Mouse (Mus musculus) neural tube, embryonic 14.5 days (tissue): ENCODE measurements at regions not wholly inside any gene's neighbourhood (a gene's known extent, or its start where the extent isn't known, plus 50 kb on each side); places are given as distances from the start of the nearest gene placed in this dataset.

Source experiments
- ATAC-seq: fragments of 200-750 bp; cut with Nextera tagmentation; 2 replicates; pipeline ENCODE4 v1.8.0; 2017; ENCODE audit warnings: low read depth, mild to moderate bottlenecking, moderate TSS enrichment, moderate library complexity
- H3K27ac ChIP-seq: fragments of 300-500 bp; sonication (generic); 2 replicates; pipeline ENCODE4 v1.5.1; 2014; ENCODE audit warnings: low read depth, mild to moderate bottlenecking, control low read depth, low read length, moderate library complexity, mixed read lengths
- H3K27me3 ChIP-seq: fragments of 300-500 bp; sonication (generic); 2 replicates; pipeline ENCODE4 v1.6.1; 2014; ENCODE audit warnings: low read length; ENCODE audit not compliant: control insufficient read depth, insufficient read depth
- H3K36me3 ChIP-seq: fragments of 300-500 bp; sonication (generic); 2 replicates; pipeline ENCODE4 v1.6.1; 2014; ENCODE audit warnings: low read length, mixed read lengths; ENCODE audit not compliant: control insufficient read depth, insufficient read depth
- H3K4me1 ChIP-seq: fragments of 300-500 bp; sonication (generic); 2 replicates; pipeline ENCODE4 v1.6.1; 2014; ENCODE audit warnings: low read length; ENCODE audit not compliant: control insufficient read depth, insufficient read depth
- H3K4me2 ChIP-seq: fragments of 300-500 bp; sonication (generic); 2 replicates; pipeline ENCODE4 v1.6.1; 2014; ENCODE audit warnings: mild to moderate bottlenecking, low read depth, low read length, control low read depth
- H3K4me3 ChIP-seq: fragments of 300-500 bp; sonication (generic); 2 replicates; pipeline ENCODE4 v1.5.1; 2014; ENCODE audit warnings: low read depth, low read length, control low read depth, mixed read lengths
- H3K9ac ChIP-seq: fragments of 300-500 bp; sonication (generic); replicated peaks from 2 replicates; pipeline ENCODE4 v1.6.1; 2014; ENCODE audit warnings: low read depth, mild to moderate bottlenecking, control low read depth, low read length, mixed read lengths
- H3K9me3 ChIP-seq: fragments of 300-500 bp; sonication (generic); 2 replicates; pipeline ENCODE4 v1.6.1; 2016; ENCODE audit warnings: low read length; ENCODE audit not compliant: control insufficient read depth
- WGBS: fragments of 180-500 bp; shearing (Covaris S2); extraction: QIAGEN DNeasy Blood & Tissue Kit; methylation state at CpG from one replicate; pipeline ENCODE4 v1.1.7; 2014; 5-methylcytosine and 5-hydroxymethylcytosine counted together

DNA sequence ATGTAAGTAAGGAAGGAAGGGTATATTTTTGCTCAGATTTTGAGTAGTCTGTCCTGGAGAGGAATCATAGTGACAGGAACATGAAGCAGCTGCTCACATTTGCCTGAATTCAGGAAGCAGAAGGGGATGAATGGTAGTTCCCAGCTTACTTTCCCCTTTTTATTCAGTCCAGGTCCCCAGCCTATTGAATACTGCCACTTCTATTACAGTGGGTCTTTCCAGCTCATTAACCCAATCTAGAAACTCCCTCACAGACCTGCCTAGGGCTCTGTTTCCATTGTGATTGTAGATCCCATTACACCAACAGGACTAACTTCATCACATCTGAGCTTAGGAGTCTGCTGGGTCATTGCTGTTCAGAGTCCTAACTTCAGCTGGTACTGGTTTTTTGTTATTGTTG, 872.3 kb downstream of the Cntnap5b start:
- no peaks in the 10 kb centered on the region for H3K36me3 ChIP-seq
- H3K27ac ChIP-seq = no peak overlapping the region
- no peak overlapping the region for H3K4me2 ChIP-seq
- H3K27me3 ChIP-seq = no peaks in the 10 kb centered on the region
- no peaks in the 10 kb centered on the region for H3K4me1 ChIP-seq
- no peaks in the 10 kb centered on the region for H3K9me3 ChIP-seq
- H3K9ac ChIP-seq = no peak overlapping the region
- H3K4me3 ChIP-seq = no peak overlapping the region
- peak; percentile 21; the same call in 1 of the 2 replicates for ATAC-seq

DNA sequence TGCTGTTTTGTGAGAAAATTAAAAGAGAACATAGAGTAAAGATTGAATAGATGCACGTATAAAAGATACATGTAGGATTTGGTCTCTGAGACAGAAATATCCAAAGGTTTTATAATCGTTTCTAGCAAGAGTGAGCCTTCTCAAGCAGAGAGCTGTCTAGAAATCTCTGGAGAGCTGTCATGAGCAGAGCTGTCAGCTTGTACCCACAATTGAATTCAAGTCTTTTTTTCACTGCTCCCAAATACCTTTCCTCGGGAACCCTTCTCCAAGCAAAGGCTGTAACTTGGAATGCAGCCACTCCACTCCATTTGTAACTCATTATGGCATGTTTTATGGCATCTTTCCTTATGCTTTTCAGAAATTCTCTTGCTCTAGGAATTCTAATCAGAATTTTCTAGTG, 888.3 kb downstream of the Cntnap5b start:
- Histone ChIP-seq H3K4me1 (no peaks in the 10 kb centered on the region), H3K36me3 (no peaks in the 10 kb centered on the region), H3K4me2 (no peak overlapping the region), H3K27me3 (no peaks in the 10 kb centered on the region), H3K4me3 (no peak overlapping the region), H3K27ac (no peak overlapping the region), H3K9me3 (no peaks in the 10 kb centered on the region), H3K9ac (no peak overlapping the region)
- 73% methylated on average over 3 of the region's 3 CpGs for WGBS
- ATAC-seq = no peak

DNA sequence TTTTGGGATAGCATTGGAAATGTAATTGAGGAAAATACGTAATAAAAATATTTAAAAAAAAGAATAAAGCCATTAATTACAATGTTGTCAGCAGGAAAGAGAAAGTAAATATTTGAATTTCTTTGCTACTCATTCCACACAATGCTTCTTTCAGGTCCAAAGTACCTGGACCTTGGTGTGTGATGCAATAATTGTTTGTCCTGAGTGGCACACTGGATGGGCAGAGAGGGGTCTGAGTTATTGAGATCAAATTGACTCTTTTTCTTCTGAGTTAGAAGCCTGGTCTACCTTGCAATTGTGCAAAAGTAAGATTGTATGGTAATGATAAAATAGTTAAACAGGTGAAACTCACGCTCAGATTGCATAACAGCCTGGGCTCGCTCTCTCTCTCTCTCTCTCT, 934.3 kb downstream of the Cntnap5b start:
- Histone ChIP-seq H3K27ac (no peak overlapping the region), H3K4me1 (no peaks in the 10 kb centered on the region), H3K9ac (no peak overlapping the region), H3K9me3 (no peaks in the 10 kb centered on the region), H3K4me3 (no peak overlapping the region), H3K4me2 (no peak overlapping the region), H3K36me3 (no peaks in the 10 kb centered on the region), H3K27me3 (no peaks in the 10 kb centered on the region)
- WGBS = 93% methylated on average over 3 of the region's 3 CpGs
- no peak for ATAC-seq
